30 mouse cellular contexts compared by ENCODE assay signal in the genomic region with DNA sequence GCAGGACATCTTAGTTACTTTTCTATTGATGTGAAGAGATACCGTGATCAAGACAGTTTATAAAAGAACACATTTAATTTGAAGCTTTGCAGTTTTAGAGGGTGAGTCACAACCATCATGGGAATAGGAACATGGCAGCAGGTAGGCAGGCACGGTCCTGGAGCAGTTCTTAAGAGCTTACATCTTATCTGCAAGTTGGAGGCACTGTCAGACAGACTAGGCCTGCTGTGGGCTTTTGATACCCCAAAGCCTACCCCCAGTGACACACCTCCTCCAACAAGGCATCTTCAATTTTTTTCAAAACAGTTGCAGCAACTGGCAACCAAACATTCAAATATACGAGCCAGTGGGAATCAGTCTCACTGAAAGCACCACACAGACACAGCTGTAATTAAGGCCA. TPM values are rescaled to one million over a fixed set of nuclear protein-coding genes. Genes with fewer than 3 reads are reported as not detected.
"Had no signal": no experiment of that assay in that cellular context is flagged by ENCODE, and none has a peak within 500 bp of the region (broad histone marks: within the 10 kb centered on the region; RNA-seq: fewer than 3 reads in every experiment).

No protein-coding gene starts in this region.

- DNase-seq: forebrain, postnatal 0 days; gastrocnemius, postnatal 14 days; gastrocnemius, postnatal 36 days; heart, adult 11 months; heart, adult 2 months; heart, postnatal 10 days; heart, postnatal 4 days; kidney, adult 18-20 months; kidney, adult 8-10 months; kidney, postnatal 10 days; kidney, postnatal 25 days; kidney, postnatal 4 days had no signal

- H3K4me1 ChIP-seq: intestine, embryonic 15.5 days; limb, embryonic 12.5 days had no signal

- H3K4me3 ChIP-seq: heart, adult 2 months; heart, embryonic 10.5 days; heart, embryonic 12.5 days; hindbrain, embryonic 10.5 days; hindbrain, embryonic 12.5 days; intestine, embryonic 15.5 days; layer of hippocampus, adult 2 months; left cerebral cortex, adult 2 months; limb, embryonic 10.5 days; limb, embryonic 12.5 days had no signal

- H3K4me2 ChIP-seq: heart, embryonic 12.5 days; hindbrain, embryonic 12.5 days; hindbrain, embryonic 14.5 days; intestine, embryonic 15.5 days; limb, embryonic 12.5 days had no signal

- H3K9ac ChIP-seq: forebrain, postnatal 0 days; heart, embryonic 12.5 days; hindbrain, embryonic 12.5 days; hindbrain, embryonic 14.5 days; intestine, embryonic 15.5 days; limb, embryonic 12.5 days had no signal

- H3K36me3 ChIP-seq: heart, embryonic 10.5 days; heart, embryonic 12.5 days; hindbrain, embryonic 10.5 days; hindbrain, embryonic 12.5 days; intestine, embryonic 15.5 days; limb, embryonic 10.5 days; limb, embryonic 12.5 days had no signal

- H3K27me3 ChIP-seq: heart, embryonic 12.5 days; hindbrain, embryonic 12.5 days; intestine, embryonic 15.5 days had no signal

- ATAC-seq: forebrain, postnatal 0 days; hindbrain, embryonic 16.5 days; inflammation-experienced regulatory T-cells, adult 6 months; intestine, embryonic 15.5 days; intestine, postnatal 0 days had no signal

- H3K27ac ChIP-seq: heart, adult 2 months; heart, embryonic 10.5 days; hindbrain, embryonic 10.5 days; hindbrain, embryonic 12.5 days; hindbrain, embryonic 14.5 days; intestine, embryonic 15.5 days; layer of hippocampus, adult 2 months; left cerebral cortex, adult 2 months; limb, embryonic 10.5 days; limb, embryonic 12.5 days had no signal

- H3K9me3 ChIP-seq: heart, embryonic 10.5 days; heart, embryonic 12.5 days; hindbrain, embryonic 10.5 days; hindbrain, embryonic 12.5 days; intestine, embryonic 15.5 days; limb, embryonic 10.5 days; limb, embryonic 12.5 days had no signal

RNA-seq across cellular contexts. Expression of a gene that starts 1.3 kb away (rescaled TPM):
- polyA plus RNA-seq: heart, adult 2 months; inflammation-experienced regulatory T-cells, adult 6 months; intestine, embryonic 15.5 days; intestine, postnatal 0 days; kidney, embryonic 14.5 days; kidney, embryonic 16.5 days; limb, embryonic 10.5 days; limb, embryonic 12.5 days had no signal

RNA-seq across cellular contexts. Expression of a gene that starts 2.4 kb away (rescaled TPM):
- polyA plus RNA-seq: gonadal fat pad, adult 2 months; heart, adult 2 months; heart, embryonic 10.5 days; heart, embryonic 12.5 days; heart, embryonic 14.5 days; heart, embryonic 16.5 days; hindbrain, embryonic 10.5 days; hindbrain, embryonic 14.5 days; inflammation-experienced regulatory T-cells, adult 6 months; intestine, embryonic 15.5 days; intestine, postnatal 0 days; kidney, embryonic 14.5 days; kidney, embryonic 16.5 days; limb, embryonic 10.5 days; limb, embryonic 12.5 days had no signal

RNA-seq across cellular contexts. Expression of a gene that starts 34.5 kb away (rescaled TPM):
- polyA plus RNA-seq: forebrain, postnatal 0 days; hindbrain, embryonic 10.5 days; hindbrain, embryonic 12.5 days; hindbrain, embryonic 14.5 days; hindbrain, embryonic 16.5 days; inflammation-experienced regulatory T-cells, adult 6 months; kidney, embryonic 14.5 days; limb, embryonic 10.5 days; limb, embryonic 12.5 days had no signal
